Mouse (Mus musculus): ENCODE measurements at regions not wholly inside any gene's neighbourhood (a gene's known extent, or its start where the extent isn't known, plus 50 kb on each side); places are given as distances from the start of the nearest gene placed in this dataset. TPM values are rescaled to one million over a fixed set of nuclear protein-coding genes. Genes with fewer than 3 reads are reported as not detected.

DNA sequence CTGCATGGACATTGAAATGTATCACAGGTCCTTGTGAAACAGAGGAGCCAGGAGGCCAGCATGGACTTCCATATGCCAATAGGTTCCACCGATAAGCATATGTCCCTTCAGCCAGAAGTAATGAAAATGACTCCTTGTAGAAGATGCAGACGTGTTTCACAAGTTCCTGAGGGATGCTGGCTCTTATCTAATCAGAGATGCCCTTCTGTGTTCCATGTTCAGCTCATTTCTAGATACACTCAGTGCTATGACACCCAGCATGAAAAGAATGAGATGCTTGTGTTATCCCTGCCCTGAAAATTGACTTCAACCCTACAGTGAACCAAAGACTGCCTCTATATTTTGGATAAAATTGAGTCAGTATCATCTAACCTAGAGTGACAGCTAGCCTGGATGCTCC lies 53.8 kb upstream of the Elac2 start:
- no peaks in the 10 kb centered on the region for H3K9me3 ChIP-seq (ENCODE audit: control insufficient read depth, low read depth, low read length)
- no peak for ATAC-seq (ENCODE audit: insufficient number of reproducible peaks, insufficient read depth, low FRiP score, low read depth)
- no peak overlapping the region for H3K4me2 ChIP-seq (replicated peaks; ENCODE audit: low read depth, low read length)
- no peaks in the 10 kb centered on the region for H3K36me3 ChIP-seq (ENCODE audit: control insufficient read depth, insufficient read depth, low read length)
- H3K4me3 ChIP-seq (ENCODE audit: low read depth, low read length), result no peak overlapping the region
- no peaks in the 10 kb centered on the region for H3K4me1 ChIP-seq (ENCODE audit: control insufficient read depth, insufficient read depth, low read length)
- no peak overlapping the region for H3K9ac ChIP-seq (replicated peaks; ENCODE audit: low read depth, low read length)
- WGBS, result 71% methylated on average over 2 of the region's 2 CpGs
- no peak overlapping the region for H3K27ac ChIP-seq (ENCODE audit: low read length)
- no peaks in the 10 kb centered on the region for H3K27me3 ChIP-seq (ENCODE audit: control insufficient read depth, insufficient read depth, low read length)

DNA sequence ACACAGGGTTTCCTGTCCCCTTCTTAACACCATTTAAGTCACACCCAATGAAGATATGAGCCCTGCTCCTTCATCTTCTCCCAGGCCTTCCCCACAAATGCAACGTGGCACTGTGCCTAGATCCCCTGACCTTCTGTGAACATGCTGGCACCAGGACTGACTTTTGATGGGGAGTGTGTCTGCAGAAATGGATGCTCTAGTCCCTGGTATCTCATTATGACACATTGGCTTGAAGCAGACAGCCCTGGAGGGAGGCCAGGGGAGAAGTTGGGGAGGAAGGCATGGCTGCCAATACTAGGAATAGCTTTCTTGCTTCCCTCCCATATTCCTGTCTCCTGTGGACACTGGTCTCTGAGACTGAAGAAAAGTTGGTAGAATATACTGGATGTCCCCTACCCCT lies 52.9 kb upstream of the Elac2 start:
- Histone ChIP-seq H3K9ac (replicated peaks; ENCODE audit: low read depth, low read length) (no peak overlapping the region), H3K27me3 (ENCODE audit: control insufficient read depth, insufficient read depth, low read length) (no peaks in the 10 kb centered on the region), H3K4me1 (ENCODE audit: control insufficient read depth, insufficient read depth, low read length) (no peaks in the 10 kb centered on the region), H3K9me3 (ENCODE audit: control insufficient read depth, low read depth, low read length) (no peaks in the 10 kb centered on the region), H3K4me3 (ENCODE audit: low read depth, low read length) (no peak overlapping the region), H3K4me2 (replicated peaks; ENCODE audit: low read depth, low read length) (no peak overlapping the region), H3K27ac (ENCODE audit: low read length) (no peak overlapping the region), H3K36me3 (ENCODE audit: control insufficient read depth, insufficient read depth, low read length) (no peaks in the 10 kb centered on the region)
- 84% methylated on average over 1 of the region's 1 CpGs for WGBS
- no peak for ATAC-seq (ENCODE audit: insufficient number of reproducible peaks, insufficient read depth, low FRiP score, low read depth)

Small RNA genes lying in the stretch of these regions (microRNA-seq; reads per million reads assigned to microRNA genes)
- not detected for gene Gm24275

All from stomach, embryonic 14.5 days (tissue).